Mouse (Mus musculus) kidney, postnatal 10 days (tissue): ENCODE measurements around the gene Mpp6.

Experiments
- DNase-seq: peaks from one replicate; pipeline ENCODE4 v3.0.0; 2021; ENCODE audit warnings: mixed read lengths

Gene Mpp6

DNA sequence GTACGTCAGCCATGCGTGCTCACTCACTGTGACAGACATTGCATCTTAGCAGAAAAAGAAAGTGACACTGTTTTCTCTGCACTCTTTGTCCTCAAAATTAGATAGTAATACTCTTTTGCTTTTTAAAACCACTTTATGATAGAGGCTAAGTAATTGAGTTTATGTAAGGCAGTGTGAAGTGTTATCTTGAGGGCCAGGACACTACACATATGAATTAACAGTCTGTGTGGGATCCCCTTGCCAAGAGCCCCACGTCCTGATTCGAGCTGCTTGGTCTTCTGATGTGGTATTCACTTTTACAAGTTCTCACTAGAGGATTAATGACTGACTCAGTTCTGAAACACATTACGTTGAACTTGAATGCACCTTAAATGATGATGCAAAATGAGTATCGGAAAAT, 49.8 kb downstream of the Mpp6 start:
- DNase-seq, result no peak

DNA sequence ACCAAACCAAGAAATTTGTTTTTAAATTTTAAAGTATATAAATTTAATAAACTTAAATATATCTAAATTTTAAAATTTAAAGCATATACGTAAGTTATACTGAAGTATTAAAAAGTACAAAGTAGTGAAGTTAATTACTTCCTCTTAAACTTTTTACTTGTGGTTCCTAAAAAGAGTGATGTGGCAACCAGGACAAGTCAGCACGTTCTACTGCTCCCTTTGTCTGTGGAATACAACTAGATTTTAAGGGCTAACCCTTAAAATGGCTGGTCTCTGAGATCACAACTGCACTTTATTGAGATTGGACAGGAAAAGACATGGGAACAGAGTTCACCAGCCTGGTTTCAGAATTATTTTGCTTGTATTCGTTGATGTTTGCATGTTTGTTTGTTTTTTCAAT, 53.0 kb downstream of the Mpp6 start:
- DNase-seq, result no peak

DNA sequence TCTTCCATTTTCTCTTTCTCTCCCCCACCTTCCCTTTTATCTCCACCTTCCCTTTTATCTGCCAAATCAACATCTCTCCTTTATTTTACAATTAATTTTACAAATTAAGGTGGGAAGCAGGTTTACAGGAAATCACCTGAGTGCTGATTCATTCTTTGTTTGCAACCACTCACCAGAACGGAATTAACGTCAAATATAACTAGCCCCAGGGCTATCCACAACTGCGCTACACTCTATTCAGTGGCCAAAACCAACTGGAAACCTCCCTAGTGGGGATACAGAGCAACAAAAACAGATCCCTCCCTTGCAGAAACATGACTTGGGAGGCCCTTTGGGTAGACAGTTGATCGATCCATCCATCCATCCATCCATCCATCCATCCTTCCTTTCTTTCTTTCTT, 58.8 kb downstream of the Mpp6 start:
- no peak for DNase-seq

- DNase-seq, result no peak
Observed at GRCm38 (mm10) chr6:50169771-50170170, 59.7 kb downstream of the Mpp6 start.

DNA sequence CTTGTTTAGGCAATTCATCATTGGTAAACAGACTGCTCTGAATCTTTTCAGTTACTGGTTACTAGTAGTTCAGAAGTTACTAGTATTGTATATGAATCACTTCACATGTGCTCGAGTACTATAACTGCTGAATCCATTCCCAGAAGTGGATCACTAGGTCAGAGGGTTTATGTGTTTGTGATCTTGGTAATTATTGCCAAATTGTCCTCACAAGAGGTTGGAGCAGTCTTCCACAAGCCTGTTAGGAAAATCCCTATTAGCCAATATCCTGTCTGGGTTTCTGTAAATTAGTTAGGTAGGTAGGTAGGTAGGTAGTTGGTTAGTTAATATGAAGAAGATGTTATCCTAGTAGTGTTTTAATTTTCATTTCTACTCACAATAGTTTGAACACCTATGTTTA, 65.7 kb downstream of the Mpp6 start:
- no peak for DNase-seq

DNA sequence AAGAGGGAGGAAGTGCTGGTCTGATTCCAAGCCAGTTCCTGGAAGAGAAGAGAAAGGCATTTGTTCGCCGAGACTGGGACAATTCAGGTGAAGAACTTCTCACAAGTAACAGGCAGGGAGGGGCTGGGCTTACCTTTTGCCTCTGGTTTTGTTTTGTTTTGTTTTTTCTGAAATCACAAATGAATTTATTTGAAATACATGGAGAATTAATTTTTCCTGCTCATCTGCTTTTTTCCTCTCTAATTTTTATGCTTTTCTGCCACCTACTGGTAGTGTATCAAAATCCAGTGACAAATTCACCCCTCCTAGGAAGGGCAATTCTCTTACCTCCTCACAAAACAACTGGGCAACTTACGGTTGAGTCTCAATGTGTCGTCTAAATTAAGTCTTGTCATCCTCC, 70.1 kb downstream of the Mpp6 start:
- DNase-seq, result peak; percentile 21

DNA sequence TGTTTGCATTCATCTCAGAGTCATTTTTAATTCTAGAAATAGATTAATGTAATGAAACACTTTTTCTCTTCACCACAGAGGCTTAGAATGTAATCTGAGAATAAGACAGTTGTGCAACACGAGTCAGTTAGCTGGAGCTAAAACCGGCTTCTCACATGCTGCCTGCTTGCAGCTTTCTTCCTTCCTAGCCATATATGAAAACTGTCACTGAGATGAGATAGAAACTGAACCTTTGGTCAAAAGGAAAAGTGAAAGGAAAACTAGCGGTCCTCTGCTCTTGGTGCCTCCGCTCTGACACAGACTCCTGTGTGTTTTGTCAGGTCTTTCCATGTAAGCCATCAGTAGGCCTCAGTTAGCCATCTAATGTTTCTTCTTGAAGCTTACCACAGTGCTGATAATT, 77.9 kb downstream of the Mpp6 start:
- no peak for DNase-seq

GRCm38 (mm10) chr6:50189376-50189775, 79.3 kb downstream of the Mpp6 start:
- DNase-seq, result no peak

- DNase-seq, result no peak
Observed at GRCm38 (mm10) chr6:50191605-50192004, 81.6 kb downstream of the Mpp6 start.

DNA sequence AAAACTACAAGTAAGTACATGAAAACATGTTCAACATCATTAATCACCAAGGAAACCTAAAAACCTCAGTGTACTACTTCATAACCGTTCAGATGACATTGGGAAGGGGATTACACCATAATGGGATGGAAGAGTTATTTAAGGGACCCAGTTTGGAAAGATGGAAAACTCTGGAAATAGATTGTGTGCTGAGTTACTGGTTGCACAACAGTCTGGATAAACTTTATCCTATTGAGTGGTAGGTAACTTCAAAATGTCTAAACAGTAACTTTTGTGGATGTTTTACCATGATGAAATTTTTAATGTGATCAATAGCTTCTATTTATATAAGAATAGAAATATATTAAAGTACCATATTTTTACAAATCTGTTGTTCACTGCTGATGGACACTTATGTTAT, 82.1 kb downstream of the Mpp6 start:
- DNase-seq, result no peak

- no peak for DNase-seq
Observed at GRCm38 (mm10) chr6:50192822-50193221, 82.8 kb downstream of the Mpp6 start.

GRCm38 (mm10) chr6:50193851-50194250, 83.8 kb downstream of the Mpp6 start:
- DNase-seq, result no peak

GRCm38 (mm10) chr6:50204356-50204755, 94.3 kb downstream of the Mpp6 start:
- DNase-seq, result no peak

DNA sequence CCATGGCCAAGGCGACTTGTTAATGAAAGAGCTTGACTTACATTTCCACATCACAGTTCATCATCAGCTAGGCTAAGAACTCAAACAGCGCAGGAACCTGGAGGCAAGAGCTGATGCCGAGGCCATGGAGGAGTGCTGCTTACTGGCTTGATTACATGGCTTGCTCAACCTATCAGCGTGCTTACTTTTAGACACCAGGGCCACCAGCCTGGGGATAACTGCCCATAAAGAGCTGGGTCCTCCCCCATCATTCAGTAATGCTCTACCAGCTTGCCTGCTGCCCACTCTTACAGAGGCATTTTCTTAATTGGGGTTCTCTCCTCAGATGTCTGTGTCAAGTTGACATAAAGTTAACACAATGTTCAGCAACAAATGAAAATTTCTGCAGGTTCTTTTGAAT, 95.1 kb downstream of the Mpp6 start:
- no peak for DNase-seq

- DNase-seq, result peak; percentile 36
Observed at GRCm38 (mm10) chr6:50214711-50215372, 104.8 kb downstream of the Mpp6 start.

- DNase-seq, result peak; percentile 21
Observed at GRCm38 (mm10) chr6:50215373-50215745, 105.3 kb downstream of the Mpp6 start.

DNA sequence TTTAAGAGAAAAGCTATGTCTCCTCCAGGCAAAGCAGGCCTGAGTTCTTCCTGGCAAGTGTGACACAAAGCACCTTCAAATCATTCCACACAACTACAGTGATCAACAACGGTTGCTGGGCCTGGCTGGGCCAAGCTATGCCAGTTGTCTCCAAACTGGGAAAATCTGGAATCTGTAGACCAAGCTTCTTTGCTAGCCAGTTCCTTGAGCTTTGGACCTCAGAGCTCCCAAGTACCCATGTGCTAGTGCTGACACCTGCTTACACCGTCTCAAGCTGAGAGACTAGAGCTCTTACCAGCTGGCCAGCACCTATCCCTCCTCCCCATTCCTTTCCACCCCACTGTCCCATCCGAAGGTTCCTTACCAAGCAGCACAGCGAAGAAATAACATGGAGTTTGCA, 105.9 kb downstream of the Mpp6 start:
- peak; percentile 21 for DNase-seq

DNA sequence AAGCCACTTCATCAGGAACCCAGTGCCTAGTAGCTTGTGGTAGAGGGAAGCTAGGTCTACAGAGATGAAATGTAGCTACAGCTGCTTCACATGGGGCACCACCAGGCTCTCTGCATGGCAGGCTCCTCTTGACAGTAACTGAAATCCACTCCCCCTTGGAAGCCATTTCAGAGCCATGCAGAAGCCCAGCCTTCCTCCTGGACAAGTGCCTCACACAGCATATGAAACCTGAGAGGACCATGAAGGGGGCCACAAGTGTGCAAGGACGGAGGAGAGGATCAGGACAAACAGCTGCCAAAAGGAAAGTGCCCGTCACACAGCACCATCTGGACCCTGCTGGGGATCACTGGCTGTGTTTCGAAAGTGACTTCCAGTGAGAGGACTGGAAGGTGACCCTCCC, 108.6 kb downstream of the Mpp6 start:
- DNase-seq, result no peak

DNA sequence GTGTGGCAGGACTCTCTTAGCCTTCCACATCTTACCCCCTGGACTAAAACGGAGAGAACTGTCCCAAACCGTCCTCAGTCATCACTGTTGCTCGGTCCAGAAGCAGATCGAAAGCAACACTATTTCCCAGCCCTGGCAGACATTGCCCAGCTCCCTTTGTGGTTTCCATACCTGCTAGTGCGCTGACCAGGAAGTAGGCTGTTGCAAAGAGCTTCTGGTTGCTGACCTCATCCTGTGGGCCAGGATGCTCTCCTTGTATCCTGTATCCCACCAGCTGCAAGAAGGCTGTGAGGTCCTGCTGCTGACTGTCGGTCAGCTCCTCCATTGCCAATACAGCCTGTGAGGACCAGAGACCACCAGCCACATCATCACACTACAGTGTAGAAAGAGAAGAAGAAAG, 109.0 kb downstream of the Mpp6 start:
- peak; percentile 19 for DNase-seq

GRCm38 (mm10) chr6:50220863-50221262, 110.8 kb downstream of the Mpp6 start:
- peak; percentile 51 for DNase-seq

GRCm38 (mm10) chr6:50222351-50222750, 112.3 kb downstream of the Mpp6 start:
- DNase-seq, result no peak

- no peak for DNase-seq
Observed at GRCm38 (mm10) chr6:50222986-50223385, 112.9 kb downstream of the Mpp6 start.

- no peak for DNase-seq
Observed at GRCm38 (mm10) chr6:50223606-50224005, 113.6 kb downstream of the Mpp6 start.

- DNase-seq, result no peak
Observed at GRCm38 (mm10) chr6:50225232-50225631, 115.2 kb downstream of the Mpp6 start.

- peak; percentile 21 for DNase-seq
Observed at GRCm38 (mm10) chr6:50228180-50228579, 118.1 kb downstream of the Mpp6 start.

DNA sequence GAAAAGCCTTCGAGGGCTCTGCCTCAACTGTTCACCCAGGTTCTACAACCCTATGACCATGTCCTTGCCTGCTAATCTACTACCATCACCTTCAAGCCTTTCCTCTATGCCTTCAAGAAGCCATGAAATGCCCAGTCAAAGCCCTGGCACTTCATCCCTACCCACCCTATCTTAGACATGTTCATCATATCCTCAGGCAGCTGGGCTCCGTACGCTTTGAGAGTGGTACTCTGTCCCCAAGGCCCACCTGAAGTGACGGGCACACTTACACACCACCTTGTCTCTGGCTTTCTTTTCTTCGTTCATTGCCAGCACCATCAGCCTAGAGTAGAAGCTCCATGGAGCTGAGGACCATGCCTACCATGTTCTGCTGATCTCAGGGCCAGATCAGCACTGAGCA, 121.2 kb downstream of the Mpp6 start:
- no peak for DNase-seq
